Mouse (Mus musculus) forebrain, postnatal 0 days (tissue): ENCODE results near the gene Sec16a. TPM values are rescaled to one million over a fixed set of nuclear protein-coding genes. Genes with fewer than 3 reads are reported as not detected.

Experiments used
- ATAC-seq: fragments of 200-750 bp; cut with Nextera tagmentation; 2 replicates; pipeline ENCODE4 v1.8.0; 2017; ENCODE audit warnings: mild to moderate bottlenecking, moderate library complexity
- DNase-seq: peaks from one replicate; pipeline ENCODE4 v3.0.0-alpha.2; 2015
- H3K27ac ChIP-seq: fragments of 300-500 bp; sonication (generic); 2 replicates; pipeline ENCODE4 v1.5.1; 2014; ENCODE audit warnings: low read depth, mild to moderate bottlenecking, antibody characterized with exemption, low read length, moderate library complexity, mixed read lengths
- H3K27me3 ChIP-seq: fragments of 300-500 bp; sonication (generic); 2 replicates; pipeline ENCODE4 v1.6.1; 2014; ENCODE audit warnings: mild to moderate bottlenecking, low read length, mixed read lengths; ENCODE audit not compliant: insufficient read depth
- H3K36me3 ChIP-seq: fragments of 300-500 bp; sonication (generic); 2 replicates; pipeline ENCODE4 v1.6.1; 2014; ENCODE audit warnings: mild to moderate bottlenecking, moderate library complexity; ENCODE audit not compliant: insufficient read depth
- H3K4me1 ChIP-seq: fragments of 300-500 bp; sonication (generic); 2 replicates; pipeline ENCODE4 v1.6.1; 2014; ENCODE audit warnings: antibody characterized with exemption; ENCODE audit not compliant: insufficient read depth
- H3K4me2 ChIP-seq: fragments of 300-500 bp; sonication (generic); 2 replicates; pipeline ENCODE4 v1.6.1; 2014; ENCODE audit warnings: low read depth, mild to moderate bottlenecking, moderate library complexity
- H3K4me3 ChIP-seq: fragments of 300-500 bp; sonication (generic); 2 replicates; pipeline ENCODE4 v1.5.1; 2014; ENCODE audit warnings: low read depth, low read length, mixed read lengths
- H3K9ac ChIP-seq: fragments of 300-500 bp; sonication (generic); 2 replicates; pipeline ENCODE4 v1.6.1; 2014; ENCODE audit warnings: mild to moderate bottlenecking
- H3K9me3 ChIP-seq: fragments of 300-500 bp; sonication (generic); 2 replicates; pipeline ENCODE4 v1.6.1; 2016; ENCODE audit warnings: low read length
- CTCF ChIP-seq: sonication (generic); IDR thresholded peaks from 2 replicates; pipeline ENCODE4 v1.5.1; 2016; ENCODE audit warnings: antibody characterized with exemption, control low read depth, low read depth
- WGBS: fragments of 180-500 bp; shearing (Covaris S2); extraction: QIAGEN DNeasy Blood & Tissue Kit; methylation state at CpG from one replicate; pipeline ENCODE4 v1.1.7; 2014; 5-methylcytosine and 5-hydroxymethylcytosine counted together
- polyA plus RNA-seq: library from polyadenylated mRNA; unstranded; fragments of >200 nt; fragmentation: Nextera tagmentation; extraction: Ambion mirVana; gene quantifications from 2 replicates; pipeline ENCODE4 v1.2.1, GENCODE M21; 2015
- total RNA-seq: library from RNA; depleted of rRNA; stranded (reverse); fragments of >200 nt; gene quantifications from 2 replicates; pipeline ENCODE4 v1.2.3, GENCODE M21; 2014

The Sec16a gene
- total and polyA plus RNA-seq, 2 experiments from 2014 or later, result 10.9 to 65.6 TPM

- Histone ChIP-seq H3K4me2 (no peak overlapping the region), H3K4me3 (no peak overlapping the region), H3K9ac (no peak overlapping the region), H3K27me3 (no peaks in the 10 kb centered on the region), H3K4me1 (peaks cover 20% of the 10 kb centered on the region; the same call in 1 of the 2 replicates), H3K27ac (no peak overlapping the region), H3K36me3 (0 out of 2 replicates have a peak, but pooled peaks cover 10% of the 10 kb centered on the region), H3K9me3 (no peaks in the 10 kb centered on the region)
- ATAC-seq (no peak), DNase-seq (no peak)
- 77% methylated on average over 10 of the region's 10 CpGs for WGBS
- no peak for TF ChIP-seq CTCF
Observed at GRCm38 (mm10) chr2:26481724-26482495, 36.9 kb upstream of the Sec16a start.

- WGBS, result 84% methylated on average over 12 of the region's 12 CpGs
- no peak for DNase-seq
- no peak for TF ChIP-seq CTCF
- H3K9me3 ChIP-seq, result no peaks in the 10 kb centered on the region
- peaks cover 14% of the 10 kb centered on the region; the same call in 1 of the 2 replicates for H3K36me3 ChIP-seq
- no peak for ATAC-seq
- no peak overlapping the region for H3K4me2 ChIP-seq
- no peaks in the 10 kb centered on the region for H3K27me3 ChIP-seq
- H3K9ac ChIP-seq, result no peak overlapping the region
- peaks cover 10% of the 10 kb centered on the region; the same call in 1 of the 2 replicates for H3K4me1 ChIP-seq
- no peak overlapping the region for H3K27ac ChIP-seq
- no peak overlapping the region for H3K4me3 ChIP-seq
Observed at GRCm38 (mm10) chr2:26480911-26481310, 35.9 kb upstream of the Sec16a start.

- TF ChIP-seq CTCF, result no peak
- peak; percentile 53 for DNase-seq
- H3K9me3 ChIP-seq, result no peaks in the 10 kb centered on the region
- H3K4me2 ChIP-seq, result no peak overlapping the region
- H3K27ac ChIP-seq, result no peak overlapping the region
- H3K27me3 ChIP-seq, result no peaks in the 10 kb centered on the region
- no peak overlapping the region for H3K4me3 ChIP-seq
- peaks cover 14% of the 10 kb centered on the region; the same call in 1 of the 2 replicates for H3K36me3 ChIP-seq
- H3K4me1 ChIP-seq, result no peaks in the 10 kb centered on the region; the same call in 1 of the 2 replicates
- 46% methylated on average over 2 of the region's 2 CpGs for WGBS
- no peak overlapping the region for H3K9ac ChIP-seq
- ATAC-seq, result peak; percentile 67
Observed at GRCm38 (mm10) chr2:26478685-26479205, 33.7 kb upstream of the Sec16a start.

- no peaks in the 10 kb centered on the region for H3K9me3 ChIP-seq
- no peak for TF ChIP-seq CTCF
- DNase-seq, result no peak
- ATAC-seq, result no peak
- no peak overlapping the region for H3K4me2 ChIP-seq
- H3K36me3 ChIP-seq, result peaks cover 19% of the 10 kb centered on the region; the same call in 1 of the 2 replicates
- H3K27ac ChIP-seq, result no peak overlapping the region
- no peak overlapping the region for H3K9ac ChIP-seq
- H3K27me3 ChIP-seq, result no peaks in the 10 kb centered on the region
- H3K4me1 ChIP-seq, result no peaks in the 10 kb centered on the region; the same call in 1 of the 2 replicates
- H3K4me3 ChIP-seq, result no peak overlapping the region
- WGBS, result 94% methylated on average over 7 of the region's 7 CpGs
Observed at GRCm38 (mm10) chr2:26477911-26478310, 32.9 kb upstream of the Sec16a start.

- peak; percentile 40 for TF ChIP-seq CTCF
- H3K27me3 ChIP-seq, result no peaks in the 10 kb centered on the region
- peak overlapping the region; percentile 62 for H3K27ac ChIP-seq
- no peak for DNase-seq
- H3K9ac ChIP-seq, result no peak overlapping the region
- no peaks in the 10 kb centered on the region; the same call in 1 of the 2 replicates for H3K4me1 ChIP-seq
- peak; percentile 83 for ATAC-seq
- H3K4me3 ChIP-seq, result no peak overlapping the region
- H3K4me2 ChIP-seq, result no peak overlapping the region
- 57% methylated on average over 13 of the region's 13 CpGs for WGBS
- H3K9me3 ChIP-seq, result no peaks in the 10 kb centered on the region
- peaks cover 19% of the 10 kb centered on the region for H3K36me3 ChIP-seq
Observed at GRCm38 (mm10) chr2:26475505-26476430, 30.8 kb upstream of the Sec16a start.

- no peak overlapping the region for H3K4me3 ChIP-seq
- TF ChIP-seq CTCF, result peak; percentile 43
- ATAC-seq, result peak; percentile 14; the same call in 1 of the 2 replicates
- no peak for DNase-seq
- no peaks in the 10 kb centered on the region for H3K27me3 ChIP-seq
- H3K27ac ChIP-seq, result 0 out of 2 replicates have a peak overlapping the region, but pooled peaks have one; percentile 22
- no peak overlapping the region for H3K9ac ChIP-seq
- no peaks in the 10 kb centered on the region for H3K9me3 ChIP-seq
- no peak overlapping the region for H3K4me2 ChIP-seq
- no peaks in the 10 kb centered on the region; the same call in 1 of the 2 replicates for H3K4me1 ChIP-seq
- H3K36me3 ChIP-seq, result peaks cover 19% of the 10 kb centered on the region
- 41% methylated on average over 9 of the region's 9 CpGs for WGBS
Observed at GRCm38 (mm10) chr2:26474789-26475504, 29.9 kb upstream of the Sec16a start.
